In genomic region chr5:67845190-67845691, GRCm38 (mm10) we compare ENCODE assay signal across 9 mouse cellular contexts. TPM values are rescaled to one million over a fixed set of nuclear protein-coding genes. Genes with fewer than 3 reads are reported as not detected.
A peak's percentile ranks its signal among the peaks of the same experiment; 100 is the strongest.
DNase-seq lines count a peak whose midpoint lies in the region; ATAC-seq and TF ChIP-seq lines count a peak whose summit lies in the region.
"Had no signal": no experiment of that assay in that cellular context is flagged by ENCODE, and none has a peak within 500 bp of the region (broad histone marks: within the 10 kb centered on the region; RNA-seq: fewer than 3 reads in every experiment).

No protein-coding gene starts in this region.

- no peak for ATAC-seq in forebrain, embryonic 14.5 days

- peak overlapping the region; percentile 75 for H3K27ac ChIP-seq in bone marrow, adult 2 months (ENCODE audit: control insufficient read depth, insufficient read depth, low read depth, low read length, poor library complexity)
- H3K27ac ChIP-seq in forebrain, embryonic 14.5 days (ENCODE audit: low read depth, low read length), result no peak overlapping the region

- no peak for TF ChIP-seq POLR2A in bone marrow, adult 2 months (IDR thresholded peaks at IDR 0.05; ENCODE audit: borderline replicate concordance, control insufficient read depth, low read depth, low read length)

- 7% methylated on average over 8 of the region's 8 CpGs for WGBS in bone marrow, adult 2 months
- 14% methylated on average over 8 of the region's 8 CpGs for WGBS in forebrain, embryonic 14.5 days

- no peaks in the 10 kb centered on the region for H3K9me3 ChIP-seq in forebrain, embryonic 14.5 days (replicated peaks; ENCODE audit: control insufficient read depth, low read length)
- no peaks in the 10 kb centered on the region for H3K9me3 ChIP-seq in megakaryocyte, embryonic 14.5 days

- peak overlapping the region; percentile 62 for H3K4me2 ChIP-seq in forebrain, embryonic 14.5 days (ENCODE audit: low read length)

- TF ChIP-seq CTCF in bone marrow, adult 2 months (IDR thresholded peaks at IDR 0.05; ENCODE audit: control insufficient read depth, insufficient read depth, low read length), result no peak

- no peaks in the 10 kb centered on the region for H3K27me3 ChIP-seq in forebrain, embryonic 14.5 days (replicated peaks; ENCODE audit: control insufficient read depth, insufficient read depth, low read length)
- H3K27me3 ChIP-seq in megakaryocyte, embryonic 14.5 days (replicated peaks), result no peaks in the 10 kb centered on the region

- H3K36me3 ChIP-seq in forebrain, embryonic 14.5 days (ENCODE audit: control insufficient read depth, insufficient read depth, low read length), result no peaks in the 10 kb centered on the region
- H3K36me3 ChIP-seq in megakaryocyte, embryonic 14.5 days (replicated peaks; ENCODE audit: low read length), result peaks cover 38% of the 10 kb centered on the region

- H3K4me1 ChIP-seq in bone marrow, adult 2 months (ENCODE audit: control insufficient read depth, insufficient read depth, low read length), result peaks cover 2% of the 10 kb centered on the region; the same call in 1 of the 2 replicates
- peaks cover 32% of the 10 kb centered on the region for H3K4me1 ChIP-seq in forebrain, embryonic 14.5 days (ENCODE audit: control insufficient read depth, insufficient read depth, low read length)
- peaks cover 77% of the 10 kb centered on the region for H3K4me1 ChIP-seq in megakaryocyte, embryonic 14.5 days

- peak; percentile 41 for DNase-seq in cerebellum, adult 11-12 months
- DNase-seq in cerebellum, adult 9-10 months, result no peak
- peak; percentile 29 for DNase-seq in forebrain, embryonic 14.5 days (ENCODE audit: low spot score)
- DNase-seq in kidney, postnatal 25 days, result peak; percentile 27 to 43
- peak; percentile 26 for DNase-seq in thymus, postnatal 4 days
- no peak for DNase-seq in gastrocnemius, postnatal 4 days (ENCODE audit: low spot score in 2 of 2)

- H3K4me3 ChIP-seq in bone marrow, adult 2 months (replicated peaks; ENCODE audit: control insufficient read depth, low read depth, low read length), result peak overlapping the region; percentile 42
- H3K4me3 ChIP-seq in forebrain, embryonic 14.5 days (ENCODE audit: low read depth, low read length), result peak overlapping the region; percentile 81
- H3K4me3 ChIP-seq in megakaryocyte, embryonic 14.5 days (replicated peaks), result peak overlapping the region; percentile 100

- H3K9ac ChIP-seq in forebrain, embryonic 14.5 days (ENCODE audit: low read length), result peak overlapping the region; percentile 84; the same call in 1 of the 2 replicates

RNA-seq across cellular contexts. Expression of gene Atp8a1, which starts 2.0 kb away (rescaled TPM):
- polyA plus RNA-seq in bone marrow, adult 2 months (2011; ENCODE audit: insufficient read depth, insufficient read length, low replicate concordance, missing spikeins), result 26.7 and 36.1 TPM in 2 replicates
- 24.2 and 30.2 TPM in 2 replicates for polyA plus RNA-seq in forebrain, embryonic 14.5 days (2014; fragmentation: Nextera tagmentation; extraction: Ambion mirVana)
- 39.1 and 107 TPM in 2 replicates for polyA plus RNA-seq in megakaryocyte, embryonic 14.5 days (2012; ENCODE audit: insufficient read depth, low replicate concordance)
- total RNA-seq in gastrocnemius, postnatal 4 days (2021), result 10 to 100 TPM; 11.7 to 12.8 TPM
- polyA plus RNA-seq: C2C12 had no signal

Comparison
In these comparisons a context has a peak if more than half of its experiments do, and no peak if none do; other contexts are left out.
1. DNase-seq: peak in cerebellum, adult 11-12 months (single experiment), forebrain, embryonic 14.5 days (single experiment), kidney, postnatal 25 days (2 of 2) and thymus, postnatal 4 days (single experiment); none in cerebellum, adult 9-10 months (single experiment) and gastrocnemius, postnatal 4 days (0 of 2).
2. H3K4me3 ChIP-seq: peak in every context shown above with its lines; median percentile 100 in megakaryocyte, embryonic 14.5 days; 81 in forebrain, embryonic 14.5 days; 42 in bone marrow, adult 2 months.